Mouse (Mus musculus): ENCODE measurements around the gene Palm.
A peak's percentile ranks its signal among the peaks of the same experiment; 100 is the strongest.

Palm gene

DNA sequence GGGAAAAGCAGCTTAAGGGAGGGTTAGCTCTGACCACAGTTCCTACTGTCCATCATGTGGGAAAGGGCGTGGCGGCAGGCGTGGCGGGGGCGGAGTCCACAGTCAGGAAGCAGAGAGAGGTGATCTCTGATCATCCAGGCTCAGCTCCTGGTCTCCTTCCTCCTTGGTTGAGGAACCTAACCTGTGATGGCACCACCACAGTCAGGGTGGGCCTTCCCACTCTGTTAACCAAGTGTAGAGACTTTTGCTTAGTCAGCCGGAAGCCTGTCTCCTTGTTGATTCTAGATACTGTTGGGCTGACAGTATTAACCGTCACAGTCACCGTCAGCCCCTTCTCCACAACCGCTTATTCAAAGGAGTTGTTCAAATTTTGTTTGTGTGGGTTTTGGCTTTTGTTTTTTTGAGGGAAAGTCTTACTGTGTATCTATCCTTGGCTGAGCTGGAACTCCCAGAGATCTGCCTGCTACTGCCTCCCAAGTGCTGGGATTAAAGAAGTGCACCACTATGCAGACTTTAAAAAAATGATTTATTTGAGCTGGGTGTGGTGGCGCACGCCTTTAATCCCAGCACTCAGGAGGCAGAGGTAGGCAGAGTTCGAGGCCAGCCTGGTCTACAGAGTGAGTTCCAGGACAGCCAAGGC lies 5.0 kb downstream of the Palm start:
- DNase-seq (ENCODE audit: low spot score) = no peak

DNA sequence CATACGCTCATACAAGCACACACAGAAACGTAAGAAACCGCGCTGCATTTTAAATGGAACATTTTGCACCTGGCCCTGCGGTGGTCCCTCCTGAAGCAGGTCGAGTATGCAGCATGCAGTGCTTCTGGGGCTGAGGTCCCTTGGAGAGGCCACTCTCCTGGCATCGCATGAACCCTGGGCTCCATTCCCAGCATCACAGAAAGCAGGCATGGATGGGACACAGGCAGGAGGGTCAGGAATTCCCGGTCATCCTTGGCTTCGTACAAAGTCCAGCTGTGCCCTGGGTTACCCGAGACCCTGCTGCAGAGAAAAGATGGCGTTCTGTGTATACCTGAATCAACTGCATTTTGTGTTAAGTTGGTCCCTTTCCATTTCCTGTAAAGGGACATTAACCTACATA lies 7.1 kb downstream of the Palm start:
- no peak for DNase-seq (ENCODE audit: low spot score)

DNA sequence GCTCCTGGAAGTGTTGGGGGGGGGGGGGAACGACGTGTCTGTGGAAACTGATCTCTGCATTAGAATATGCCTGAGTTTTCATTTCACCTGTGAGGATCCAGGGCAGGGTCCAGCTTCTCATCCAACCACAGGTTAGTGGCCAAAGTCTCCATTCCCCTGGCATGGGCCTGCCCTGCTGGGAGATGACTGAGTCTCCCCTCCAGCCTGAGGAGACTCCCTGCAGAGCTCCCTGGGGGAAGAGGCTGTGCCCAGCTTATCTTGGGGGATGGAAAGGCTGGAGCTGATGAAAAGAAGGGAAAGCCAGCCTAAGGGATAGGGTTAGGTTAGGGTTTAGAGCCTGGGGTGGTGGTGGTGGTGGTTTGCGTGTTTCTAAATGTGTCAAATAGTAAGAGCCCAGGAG lies 8.5 kb downstream of the Palm start:
- DNase-seq (ENCODE audit: low spot score) = no peak

DNA sequence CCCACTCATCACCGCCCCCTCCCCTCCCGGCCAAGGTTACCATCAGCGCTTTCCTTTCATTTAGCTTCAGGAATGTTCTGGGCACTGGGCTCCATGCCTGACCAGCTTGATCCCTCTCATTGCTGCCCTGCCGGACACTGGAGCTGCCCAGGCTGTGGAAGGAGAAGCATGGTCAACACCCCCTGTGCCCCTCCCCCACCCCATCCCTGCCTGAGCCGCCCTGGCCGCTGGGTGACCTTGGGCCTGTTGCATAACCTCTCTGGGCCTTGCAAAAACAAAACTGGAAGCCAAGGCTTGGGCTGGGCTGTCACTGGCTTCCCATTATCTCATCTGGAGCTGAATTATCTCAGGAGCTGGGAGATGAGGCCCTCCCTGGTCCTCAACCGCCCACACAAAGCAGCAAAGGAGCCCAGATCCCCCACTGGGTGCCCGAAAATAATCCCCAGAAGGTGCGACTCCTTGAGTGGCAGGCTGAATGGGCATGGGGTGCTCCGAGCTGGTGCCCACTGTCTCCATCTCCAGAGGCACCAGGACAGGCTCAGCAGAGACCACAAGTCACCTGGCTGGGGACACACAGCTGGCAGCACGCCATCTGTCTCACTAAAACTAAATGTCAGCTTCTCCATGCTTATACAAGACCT lies 9.1 kb downstream of the Palm start:
- no peak for DNase-seq (ENCODE audit: low spot score)

DNA sequence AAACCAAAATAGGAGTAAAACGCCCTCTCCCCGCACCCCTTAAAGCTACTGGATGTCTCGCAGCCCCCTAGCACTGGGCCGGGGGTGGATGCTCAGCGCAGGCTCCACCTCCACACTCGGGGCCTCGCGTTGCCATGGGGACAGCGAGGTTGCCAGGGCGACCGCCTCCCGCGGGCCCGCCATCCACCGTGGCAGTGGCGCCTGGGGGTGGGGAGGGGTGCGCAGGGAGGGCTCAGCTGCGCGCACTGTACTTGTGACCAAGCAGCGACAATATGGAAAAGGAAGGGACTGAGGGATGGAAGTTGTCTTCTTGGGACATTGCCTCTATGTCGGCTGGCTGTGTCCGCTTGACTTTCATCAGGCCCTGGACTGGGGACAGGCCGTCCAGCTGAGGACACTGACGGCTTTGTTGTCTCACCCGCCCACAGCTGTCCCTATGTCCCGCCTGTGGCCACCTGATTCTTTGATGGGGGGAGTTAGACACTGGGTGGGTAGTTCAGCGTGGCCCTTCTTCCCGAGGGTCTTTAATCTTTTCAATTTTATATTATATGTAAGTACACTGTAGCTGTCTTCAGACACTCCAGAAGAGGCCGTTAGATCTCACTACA lies 10.4 kb downstream of the Palm start:
- DNase-seq (ENCODE audit: low spot score) = no peak

DNA sequence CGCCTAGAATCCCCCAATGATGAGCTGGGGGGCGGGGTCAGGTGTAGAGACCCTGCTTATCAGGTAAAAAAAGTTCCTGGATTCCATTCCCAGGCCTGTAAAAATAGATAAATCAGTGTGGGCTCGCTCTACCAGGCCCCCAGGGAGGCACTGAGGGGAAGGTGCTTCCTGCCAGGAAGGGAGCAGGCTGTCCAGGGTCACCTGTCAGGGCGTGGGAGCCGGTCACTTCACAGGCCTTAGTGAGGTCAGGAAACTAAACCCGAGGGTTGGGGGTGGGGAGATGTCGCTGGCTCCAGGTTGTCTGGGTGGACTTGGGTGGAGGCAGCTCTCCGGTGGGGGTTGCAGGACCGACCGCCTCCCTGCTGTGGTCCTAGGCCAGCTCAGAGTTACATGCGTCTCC lies 12.3 kb downstream of the Palm start:
- DNase-seq (ENCODE audit: low spot score) = no peak

DNA sequence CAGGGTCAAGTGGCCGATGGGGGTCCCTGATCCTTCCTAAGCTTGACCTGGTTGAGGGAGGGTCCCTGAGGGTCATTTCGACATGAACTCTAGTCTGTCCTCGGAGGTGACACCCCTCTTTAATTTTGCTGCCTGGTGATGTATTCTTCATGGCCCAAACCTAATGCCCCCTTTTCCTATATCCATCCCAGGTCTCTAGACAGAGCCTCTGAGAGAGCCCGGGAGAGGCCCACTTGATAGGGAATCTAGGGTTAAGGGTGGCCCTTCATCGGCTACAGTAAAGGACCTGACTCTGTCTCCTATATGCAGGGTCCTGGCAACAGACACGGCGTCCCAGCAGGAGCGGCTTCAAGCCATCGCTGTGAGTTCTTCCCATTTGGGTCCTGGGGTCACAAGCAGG lies 13.0 kb downstream of the Palm start:
- no peak for DNase-seq (ENCODE audit: low spot score)

DNA sequence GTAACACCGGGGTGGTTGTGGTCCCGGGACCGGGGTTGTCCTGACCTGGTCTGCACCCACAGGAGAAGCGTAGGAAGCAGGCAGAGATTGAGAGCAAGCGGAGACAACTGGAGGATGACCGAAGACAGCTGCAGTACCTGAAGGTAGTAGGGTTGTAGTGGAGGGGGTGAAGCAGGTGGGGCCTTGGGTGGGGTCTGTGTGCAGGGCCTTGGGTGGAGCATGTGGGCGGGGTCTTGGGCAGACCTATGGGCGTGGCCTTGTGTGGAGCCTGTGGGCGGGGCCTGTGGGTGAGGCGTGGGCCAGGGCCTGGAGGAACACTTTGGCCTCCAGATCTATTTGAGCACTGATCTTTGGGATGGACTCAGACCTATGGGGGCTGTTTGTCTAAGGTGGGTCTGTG lies 13.6 kb downstream of the Palm start:
- no peak for DNase-seq (ENCODE audit: low spot score)

DNA sequence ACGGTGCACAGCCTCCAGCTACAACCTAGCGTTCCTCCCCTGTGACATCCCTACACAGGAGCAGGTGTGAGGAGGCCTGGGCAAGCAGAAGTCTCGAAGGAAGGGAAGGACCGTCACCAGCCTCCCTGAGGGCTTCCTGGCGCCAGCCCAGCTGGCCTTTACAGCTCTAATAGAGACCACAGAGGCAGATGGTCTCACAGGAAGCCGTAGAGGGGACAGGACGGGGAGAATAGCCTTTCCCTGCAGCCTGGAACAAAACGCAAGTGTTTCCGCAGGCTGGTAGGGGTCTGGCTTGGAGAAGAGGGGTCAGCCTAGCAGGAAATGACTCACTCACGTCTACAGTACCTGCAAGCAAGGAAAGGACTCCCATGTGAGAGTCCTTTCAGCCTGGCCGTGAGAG lies 14.5 kb downstream of the Palm start:
- no peak for DNase-seq (ENCODE audit: low spot score)

DNA sequence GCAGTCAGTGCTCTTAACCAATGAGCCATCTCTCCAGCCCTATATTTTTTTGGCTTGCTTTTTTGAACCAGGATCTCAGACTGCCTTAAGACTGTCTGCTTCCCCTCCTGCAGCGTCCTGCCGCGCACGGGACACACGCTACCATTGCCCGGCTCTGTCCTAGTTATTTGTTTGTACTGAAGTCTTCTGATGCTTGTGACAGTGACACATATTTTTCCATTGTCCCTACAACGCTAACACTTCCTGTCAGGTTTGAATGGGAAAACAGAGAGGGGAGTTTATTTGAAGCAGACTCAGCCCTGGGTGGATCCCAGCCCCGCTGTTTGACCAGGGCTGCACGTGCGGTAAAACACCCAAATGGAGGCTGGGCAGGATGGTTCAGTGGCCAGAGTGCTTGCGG lies 15.4 kb downstream of the Palm start:
- no peak for DNase-seq (ENCODE audit: low spot score)

DNA sequence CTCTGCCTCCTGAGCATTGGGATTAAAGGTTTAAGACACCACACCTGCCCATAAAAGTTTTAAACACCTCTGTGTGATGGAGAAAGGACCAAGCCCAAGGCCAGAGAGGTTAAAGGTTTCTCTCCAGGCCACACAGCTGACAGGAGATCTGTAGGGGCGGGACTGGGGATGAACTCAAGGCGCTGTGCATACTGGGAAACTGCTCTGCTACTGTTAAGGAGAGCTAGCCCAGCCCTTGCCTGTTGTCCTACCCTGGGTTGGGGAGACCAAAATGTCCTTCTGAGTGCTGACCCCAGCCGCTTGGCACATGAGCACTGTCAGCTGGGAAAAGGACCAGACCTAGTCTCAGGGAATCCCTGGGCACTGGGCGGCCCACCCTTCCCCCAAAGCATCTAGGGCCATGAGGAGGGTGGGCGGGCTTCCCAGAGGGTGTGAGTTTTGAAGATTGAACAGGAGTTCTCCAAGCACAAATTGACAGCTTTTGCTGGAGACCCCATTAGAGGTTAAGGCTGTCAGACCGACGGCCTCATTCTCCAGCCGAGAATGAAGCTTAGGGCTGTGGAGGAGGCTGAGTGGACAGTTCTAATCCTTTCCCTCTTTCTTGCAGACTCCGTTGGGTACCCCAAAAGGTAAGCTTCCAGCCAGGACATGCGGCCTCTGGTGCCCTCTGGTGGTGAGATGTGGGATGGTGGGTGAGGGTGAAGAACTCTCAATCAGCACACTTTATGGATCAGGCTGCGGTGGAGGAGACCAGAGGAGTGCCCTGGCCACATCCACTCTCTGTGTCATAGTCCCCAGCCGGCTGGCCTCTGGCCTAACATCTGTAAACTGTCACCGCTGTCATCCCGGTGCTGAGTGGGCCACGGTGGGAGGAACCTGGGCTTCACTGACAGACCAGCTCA lies 18.6 kb downstream of the Palm start:
- peak; percentile 59 for DNase-seq (ENCODE audit: low spot score)

DNA sequence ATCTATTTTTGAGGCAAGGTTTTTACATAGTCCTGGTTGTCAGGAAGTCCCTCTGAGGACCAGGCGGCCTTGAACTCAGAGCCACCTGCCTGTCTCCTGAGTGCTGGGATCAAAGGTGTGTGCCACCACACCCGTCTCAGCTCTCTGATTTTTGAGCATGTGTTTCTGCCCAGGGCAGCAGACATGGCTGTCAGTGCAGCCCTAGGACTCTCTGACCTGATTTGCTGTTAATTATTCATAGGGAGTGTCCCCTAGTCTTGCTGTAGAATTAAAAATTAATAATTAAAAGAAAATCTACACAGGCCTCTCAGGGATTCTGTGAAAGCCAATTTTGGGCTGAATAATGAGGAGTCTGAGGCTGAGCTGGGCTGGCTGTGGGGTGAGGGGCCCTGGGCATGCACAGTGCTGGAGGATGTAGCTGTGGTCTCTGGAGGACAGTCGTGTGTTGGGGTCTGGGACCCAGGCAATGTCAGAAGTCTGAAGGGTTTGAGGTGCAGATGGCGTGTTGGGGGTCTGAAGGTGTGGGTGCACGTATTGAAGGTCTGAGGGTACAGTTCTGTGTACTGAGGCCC lies 21.0 kb downstream of the Palm start:
- DNase-seq (ENCODE audit: low spot score) = no peak

DNA sequence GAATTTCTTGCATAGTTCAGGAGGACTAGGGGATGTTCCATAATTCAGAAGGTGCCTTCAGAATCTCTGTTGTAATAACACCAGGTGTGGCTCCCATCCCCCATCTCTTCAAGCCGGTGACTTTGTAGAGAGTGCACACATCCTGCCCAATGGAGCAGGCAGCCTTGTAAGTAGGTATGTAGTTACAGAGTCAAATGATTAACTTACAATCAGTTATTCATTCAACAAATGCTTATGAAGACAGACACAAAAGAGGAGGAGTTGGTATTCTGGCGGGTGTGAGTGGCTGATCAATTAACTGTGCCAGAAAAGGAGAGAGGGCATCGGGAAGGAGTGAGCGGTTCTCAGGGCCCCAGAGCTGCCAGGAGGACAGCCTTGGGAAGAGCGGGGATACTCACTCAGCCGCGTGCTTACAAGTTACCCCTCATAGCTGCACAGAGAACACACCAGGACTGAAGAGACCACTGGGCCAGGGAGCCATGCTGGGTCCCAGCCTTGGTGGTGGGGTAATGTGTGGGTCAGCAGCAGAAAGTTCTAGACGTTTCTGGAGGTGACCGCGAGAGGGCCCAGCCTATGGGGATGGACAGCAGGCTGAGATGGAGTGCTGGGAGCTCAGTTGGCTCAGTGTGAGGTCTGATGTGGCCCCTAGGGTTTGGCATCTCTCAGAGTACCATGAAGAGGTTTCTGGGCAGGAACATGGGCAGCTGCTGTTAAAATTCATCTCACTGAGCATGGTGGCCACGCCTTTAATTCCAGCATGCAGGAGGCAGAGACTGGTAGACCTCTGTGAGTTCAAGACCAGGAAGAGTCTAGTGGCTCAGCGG lies 22.5 kb downstream of the Palm start:
- no peak for DNase-seq (ENCODE audit: low spot score)

DNA sequence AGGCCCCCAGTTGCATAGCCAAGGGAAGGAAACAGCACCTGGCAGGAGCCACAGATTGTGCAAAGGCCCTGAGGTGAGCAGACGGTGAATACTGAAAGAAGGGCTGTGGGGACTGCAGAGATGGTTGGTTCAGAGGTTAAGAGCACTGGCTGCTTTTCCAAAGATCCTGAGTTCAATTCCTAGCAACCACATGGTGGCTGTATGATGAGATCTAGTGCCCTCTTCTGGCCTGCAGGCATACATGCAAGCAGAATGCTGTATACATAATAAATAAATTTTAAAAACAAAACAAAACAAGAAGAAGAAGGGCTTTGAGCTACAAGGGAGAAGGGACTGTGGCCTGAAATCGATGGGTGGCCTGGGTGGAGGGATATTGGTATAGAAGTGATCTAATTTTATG lies 23.7 kb downstream of the Palm start:
- DNase-seq (ENCODE audit: low spot score) = no peak

DNA sequence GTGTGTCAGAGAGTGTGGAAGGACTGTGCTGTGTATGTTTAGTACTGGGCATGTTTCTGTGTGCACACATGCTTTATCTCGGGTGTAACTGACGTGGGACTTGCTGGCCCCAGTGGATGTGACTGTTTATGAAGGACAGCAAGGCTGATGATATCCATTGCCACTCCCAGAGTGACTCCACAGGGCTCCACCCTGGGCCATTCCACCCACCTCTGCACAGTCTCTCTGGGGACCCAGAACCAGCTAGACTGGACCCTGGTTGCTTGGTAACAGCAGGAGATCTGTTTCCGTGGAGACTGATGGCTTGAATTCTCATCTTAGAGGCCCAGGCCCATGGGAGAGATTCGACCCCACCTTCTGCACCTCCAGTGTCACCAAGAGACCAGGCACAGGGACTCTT lies 24.9 kb downstream of the Palm start:
- no peak for DNase-seq (ENCODE audit: low spot score)

DNA sequence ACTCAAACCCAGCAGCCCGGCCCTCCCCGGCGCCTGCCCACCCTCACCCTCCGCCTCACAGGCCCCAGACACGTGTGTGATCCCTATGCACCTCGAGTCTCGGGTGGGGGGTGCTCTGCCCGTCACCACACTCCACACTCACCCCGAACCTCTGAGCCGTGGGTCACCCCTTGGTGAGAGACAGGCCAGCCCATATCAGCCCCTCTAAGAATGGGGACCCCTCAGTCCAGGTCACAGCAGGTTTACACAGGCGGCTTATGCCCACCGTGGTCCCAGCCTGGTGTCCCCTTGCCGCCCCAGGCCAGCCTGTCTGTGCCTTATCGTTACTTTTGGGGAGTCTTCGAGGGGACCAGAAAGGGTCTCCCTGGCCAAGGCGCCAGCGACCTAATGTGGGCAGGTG lies 26.2 kb downstream of the Palm start:
- DNase-seq (ENCODE audit: low spot score) = no peak

DNA sequence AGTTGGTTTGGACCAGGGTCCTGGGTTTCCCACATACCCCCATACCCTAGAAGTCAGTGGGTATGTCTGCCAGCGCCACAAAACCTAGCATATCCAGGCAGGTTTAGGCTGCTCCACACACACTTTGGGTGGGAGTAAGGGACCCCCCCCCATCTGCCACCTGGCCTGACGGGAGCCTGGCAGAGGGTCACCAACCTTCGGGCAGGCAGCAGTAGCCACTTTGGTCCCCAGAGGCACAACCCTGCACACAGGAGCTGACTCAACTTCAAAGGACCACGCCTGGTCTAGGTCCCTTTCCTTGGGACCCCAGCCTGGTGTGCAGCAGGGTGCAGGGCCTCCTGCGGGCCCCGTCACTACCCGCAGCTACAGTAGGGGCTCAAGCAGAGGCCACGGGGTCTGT lies 26.9 kb downstream of the Palm start:
- DNase-seq (ENCODE audit: low spot score) = no peak

DNA sequence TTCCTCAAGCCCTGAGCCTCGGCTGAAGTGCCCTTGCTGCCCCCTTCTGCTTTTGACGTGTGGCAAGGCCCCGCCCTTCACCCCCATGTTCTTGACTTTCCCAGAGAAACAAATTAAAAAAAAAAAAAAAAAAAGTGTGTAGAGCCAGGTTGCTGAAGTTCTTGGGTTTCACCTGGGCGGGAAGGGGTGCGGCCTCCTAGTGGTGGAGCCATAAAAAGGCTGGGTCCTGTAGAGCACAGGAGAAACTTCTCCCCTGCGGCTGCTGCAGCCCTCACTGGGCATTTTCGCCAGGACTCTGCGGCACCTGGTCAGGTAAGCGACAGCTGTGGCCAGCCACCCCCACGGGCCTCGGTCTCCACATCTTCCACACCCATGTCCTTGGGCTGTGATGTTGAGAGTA lies 27.4 kb downstream of the Palm start, which contains the start of gene Misp:
Misp (plus strand) TSS at position 208 of the 400 bp plus-strand sequence.
- no peak for DNase-seq (ENCODE audit: low spot score)

DNA sequence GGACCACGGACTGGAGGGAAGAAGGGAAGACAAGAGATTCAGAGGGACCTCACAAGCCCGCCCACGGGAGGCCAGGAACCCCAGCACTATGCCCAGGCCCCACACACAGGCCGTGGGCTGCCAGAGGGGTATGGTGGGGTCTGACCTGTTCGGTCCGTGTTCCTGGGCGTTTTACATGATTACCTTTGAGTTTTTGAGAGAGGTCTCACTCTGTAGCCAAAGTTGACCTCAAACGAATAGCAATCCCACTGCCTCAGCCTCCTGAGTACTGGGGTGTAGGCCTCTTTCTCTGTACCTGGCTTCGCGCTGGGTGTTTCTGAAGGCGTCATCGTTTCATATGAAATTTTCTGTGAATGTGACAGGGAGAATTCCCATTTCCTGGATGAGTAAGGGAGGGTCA lies 28.4 kb downstream of the Palm start:
- DNase-seq (ENCODE audit: low spot score) = no peak

DNA sequence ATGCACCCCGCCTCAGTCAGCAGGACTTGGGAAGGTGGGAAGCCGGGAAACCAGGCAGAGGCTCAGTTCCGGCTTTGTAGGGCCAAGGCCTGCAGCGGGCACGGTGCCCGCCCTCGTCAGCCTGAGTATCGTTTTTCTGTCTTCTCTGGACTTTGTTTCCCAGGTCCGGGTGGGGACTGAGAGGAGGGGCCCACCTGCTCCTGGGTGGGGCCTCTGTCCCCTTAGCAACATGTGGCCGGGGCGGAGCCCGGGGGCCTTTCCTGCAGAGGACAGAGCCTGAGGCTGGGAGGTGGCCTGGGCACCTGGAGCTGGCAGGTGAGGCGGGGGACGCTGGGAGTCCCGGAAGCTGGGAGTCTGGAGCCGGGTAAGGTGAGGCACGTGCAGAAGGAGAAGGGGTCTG lies 29.0 kb downstream of the Palm start:
- no peak for DNase-seq (ENCODE audit: low spot score)

DNA sequence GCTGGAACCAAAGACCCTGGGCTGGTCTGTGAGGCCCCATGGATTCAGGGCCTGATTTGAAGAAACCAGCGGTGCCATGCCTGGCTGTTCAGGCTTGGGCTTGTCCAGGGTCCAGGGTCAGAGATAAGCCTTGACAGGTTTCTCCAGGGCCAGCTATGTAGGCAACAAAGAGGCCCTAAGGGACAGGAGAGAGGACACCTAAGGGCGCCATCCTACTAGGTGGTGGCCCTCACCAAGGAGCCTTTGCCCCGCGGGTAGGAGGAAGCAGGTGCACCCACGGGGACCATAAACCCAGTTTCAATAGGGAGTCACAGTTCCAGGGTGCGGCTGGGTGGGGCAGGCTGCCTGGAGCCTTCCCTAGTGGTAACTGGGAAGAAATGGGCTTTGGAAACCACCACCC lies 29.6 kb downstream of the Palm start:
- no peak for DNase-seq (ENCODE audit: low spot score)

DNA sequence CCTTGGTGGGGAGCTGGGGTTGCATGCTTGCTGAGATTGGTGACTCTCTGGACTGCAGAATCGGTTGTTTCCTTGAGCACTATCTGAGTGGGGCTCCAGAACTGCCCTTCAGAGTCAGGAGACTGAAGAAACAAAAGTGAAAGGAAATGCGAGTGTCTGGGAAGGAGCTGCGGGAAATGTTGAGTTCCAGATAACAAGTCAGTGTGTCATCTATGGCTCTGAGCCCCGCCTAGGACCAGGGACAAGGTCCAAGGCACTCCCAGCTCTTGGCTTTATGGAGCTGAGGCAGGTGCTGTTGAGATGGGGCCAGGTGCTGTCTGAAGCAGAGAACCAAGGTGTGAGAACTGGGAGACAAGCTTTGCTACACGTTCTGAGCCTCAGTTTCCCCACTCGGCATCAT lies 31.0 kb downstream of the Palm start:
- no peak for DNase-seq (ENCODE audit: low spot score)

Data from urinary bladder, postnatal 10 days (tissue).